Mouse (Mus musculus): ENCODE measurements around the gene Carns1. TPM values are rescaled to one million over a fixed set of nuclear protein-coding genes. Genes with fewer than 3 reads are reported as not detected.
A peak's percentile ranks its signal among the peaks of the same experiment; 100 is the strongest.
"Not testable (repeated sequence)": the region's sequence is repeated elsewhere in the genome, so short reads cannot be mapped to it uniquely, and the experiment has no call there.

Carns1 gene
- polyA plus RNA-seq, 1 experiment from 2014 or later, result 4.4 TPM

GRCm38 (mm10) chr19:4124432-4124831 lies 50.8 kb downstream of the Carns1 start:
- Histone ChIP-seq H3K9ac (no peak overlapping the region), H3K4me1 (peaks cover 35% of the 10 kb centered on the region), H3K4me3 (no peak overlapping the region), H3K27me3 (replicated peaks) (no peaks in the 10 kb centered on the region), H3K36me3 (peaks cover 21% of the 10 kb centered on the region), H3K9me3 (no peaks in the 10 kb centered on the region), H3K27ac (replicated peaks) (no peak overlapping the region), H3K4me2 (no peak overlapping the region)
- ATAC-seq (ENCODE audit: extremely low read depth, insufficient number of reproducible peaks, low FRiP score, low TSS enrichment), result no peak
- 75% methylated on average over 4 of the region's 4 CpGs for WGBS

- Histone ChIP-seq H3K4me2 (no peak overlapping the region; the same call in 1 of the 2 replicates), H3K27me3 (replicated peaks) (no peaks in the 10 kb centered on the region), H3K27ac (replicated peaks) (no peak overlapping the region), H3K9me3 (no peaks in the 10 kb centered on the region), H3K4me3 (no peak overlapping the region), H3K36me3 (peaks cover 16% of the 10 kb centered on the region), H3K9ac (no peak overlapping the region), H3K4me1 (peaks cover 33% of the 10 kb centered on the region)
- ATAC-seq (ENCODE audit: extremely low read depth, insufficient number of reproducible peaks, low FRiP score, low TSS enrichment), result no peak
- WGBS, result 76% methylated on average over 7 of the region's 7 CpGs
Observed at GRCm38 (mm10) chr19:4122411-4123370, 52.6 kb downstream of the Carns1 start.

DNA sequence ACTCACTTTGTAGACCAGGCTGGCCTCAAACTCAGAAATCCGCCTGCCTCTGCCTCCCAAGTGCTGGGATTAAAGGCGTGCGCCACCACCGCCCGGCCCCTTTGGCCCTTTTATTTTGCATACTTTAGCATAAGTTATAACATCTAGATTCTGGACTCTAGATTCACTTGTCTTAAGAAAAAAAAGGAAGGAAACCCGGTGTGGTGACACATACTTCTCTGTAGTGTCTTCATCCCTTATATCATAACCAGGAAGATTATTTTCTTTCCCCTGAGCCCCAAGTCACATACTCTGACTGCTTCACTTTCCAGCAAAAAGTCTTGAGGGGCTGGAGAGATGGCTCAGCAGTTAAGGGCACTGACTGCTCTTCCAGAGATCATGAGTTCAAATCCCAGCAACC lies 53.4 kb downstream of the Carns1 start:
- H3K27ac ChIP-seq (replicated peaks); H3K9me3 ChIP-seq; ATAC-seq (ENCODE audit: extremely low read depth, insufficient number of reproducible peaks, low FRiP score, low TSS enrichment); H3K27me3 ChIP-seq (replicated peaks): not testable (repeated sequence)
- peaks cover 25% of the 10 kb centered on the region for H3K4me1 ChIP-seq
- 0 out of 2 replicates have a peak overlapping the region, but pooled peaks have one; percentile 52 for H3K9ac ChIP-seq
- WGBS, result 55% methylated on average over 6 of the region's 6 CpGs
- H3K4me3 ChIP-seq, result peak overlapping the region; percentile 61
- peaks cover 20% of the 10 kb centered on the region for H3K36me3 ChIP-seq
- peak overlapping the region; percentile 70 for H3K4me2 ChIP-seq

- Histone ChIP-seq H3K27ac (replicated peaks) (peak overlapping the region; percentile 80), H3K36me3 (peaks cover 26% of the 10 kb centered on the region), H3K4me1 (peaks cover 18% of the 10 kb centered on the region), H3K4me3 (peak overlapping the region; percentile 61), H3K4me2 (peak overlapping the region; percentile 70), H3K9me3 (no peaks in the 10 kb centered on the region), H3K9ac (peak overlapping the region; percentile 77), H3K27me3 (replicated peaks) (no peaks in the 10 kb centered on the region)
- WGBS, result 3% methylated on average over 38 of the region's 38 CpGs
- ATAC-seq (ENCODE audit: extremely low read depth, insufficient number of reproducible peaks, low FRiP score, low TSS enrichment), result peak; percentile 70
Observed at GRCm38 (mm10) chr19:4121097-4121805, 54.0 kb downstream of the Carns1 start.

GRCm38 (mm10) chr19:4120496-4120895 lies 54.8 kb downstream of the Carns1 start:
- Histone ChIP-seq H3K4me1 (peaks cover 18% of the 10 kb centered on the region), H3K9ac (no peak overlapping the region), H3K36me3 (peaks cover 34% of the 10 kb centered on the region), H3K27ac (replicated peaks) (no peak overlapping the region), H3K27me3 (replicated peaks) (no peaks in the 10 kb centered on the region), H3K9me3 (no peaks in the 10 kb centered on the region), H3K4me2 (peak overlapping the region; percentile 70), H3K4me3 (peak overlapping the region; percentile 61)
- WGBS, result 88% methylated on average over 2 of the region's 2 CpGs
- ATAC-seq (ENCODE audit: extremely low read depth, insufficient number of reproducible peaks, low FRiP score, low TSS enrichment), result no peak

GRCm38 (mm10) chr19:4119716-4120487 lies 55.4 kb downstream of the Carns1 start:
- peak overlapping the region; percentile 70 for H3K4me2 ChIP-seq
- H3K27ac ChIP-seq (replicated peaks), result no peak overlapping the region
- 0 out of 2 replicates have a peak overlapping the region, but pooled peaks have one; percentile 61 for H3K4me3 ChIP-seq
- H3K4me1 ChIP-seq, result peaks cover 14% of the 10 kb centered on the region
- H3K27me3 ChIP-seq (replicated peaks), result no peaks in the 10 kb centered on the region
- H3K9ac ChIP-seq, result no peak overlapping the region
- WGBS, result 80% methylated on average over 6 of the region's 6 CpGs
- no peaks in the 10 kb centered on the region for H3K9me3 ChIP-seq
- H3K36me3 ChIP-seq, result peaks cover 40% of the 10 kb centered on the region
- no peak for ATAC-seq (ENCODE audit: extremely low read depth, insufficient number of reproducible peaks, low FRiP score, low TSS enrichment)

DNA sequence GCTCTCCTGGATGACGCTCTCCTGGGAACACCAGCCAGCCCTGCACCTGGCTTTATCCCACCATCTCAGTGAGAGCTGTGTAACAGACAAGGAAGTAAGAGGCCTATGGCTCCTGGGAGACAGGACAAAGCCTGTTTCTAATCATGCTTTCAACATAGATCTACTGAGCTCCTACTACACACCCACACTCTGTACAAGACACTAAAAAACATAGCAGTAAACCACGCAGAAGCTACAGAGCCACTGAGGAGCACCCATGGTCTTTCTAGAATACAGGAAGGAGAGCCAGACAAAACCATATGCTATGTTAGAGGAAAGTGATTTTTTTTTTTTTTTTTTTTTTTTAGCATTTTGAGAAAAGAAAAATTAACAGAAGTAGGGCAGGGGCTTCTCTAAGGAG lies 56.9 kb downstream of the Carns1 start:
- H3K9me3 ChIP-seq, result no peaks in the 10 kb centered on the region
- no peak overlapping the region for H3K4me3 ChIP-seq
- H3K9ac ChIP-seq, result no peak overlapping the region
- H3K27ac ChIP-seq (replicated peaks), result no peak overlapping the region
- no peaks in the 10 kb centered on the region for H3K27me3 ChIP-seq (replicated peaks)
- 88% methylated on average over 2 of the region's 2 CpGs for WGBS
- ATAC-seq (ENCODE audit: extremely low read depth, insufficient number of reproducible peaks, low FRiP score, low TSS enrichment), result no peak
- H3K36me3 ChIP-seq, result peaks cover 55% of the 10 kb centered on the region
- peaks cover 25% of the 10 kb centered on the region for H3K4me1 ChIP-seq
- no peak overlapping the region for H3K4me2 ChIP-seq

DNA sequence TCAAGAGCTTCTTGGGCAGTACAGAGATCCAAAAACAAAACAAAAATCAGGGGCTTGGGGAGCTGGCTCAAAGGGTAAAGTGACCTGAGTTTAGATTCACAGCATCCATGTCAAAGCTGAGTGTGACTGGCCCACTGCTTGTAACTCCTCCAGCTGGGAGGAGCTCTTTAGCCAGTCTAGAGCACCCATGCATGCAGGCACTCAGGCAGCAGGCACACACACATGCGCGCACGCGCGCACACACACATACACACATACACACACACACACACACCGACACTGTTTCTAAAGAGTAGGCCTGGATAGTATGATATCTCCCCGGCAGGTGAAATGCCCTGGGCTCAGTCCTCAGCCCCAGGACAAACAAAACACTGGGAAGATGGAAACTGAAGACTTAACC lies 58.3 kb downstream of the Carns1 start:
- H3K9ac ChIP-seq, result no peak overlapping the region
- H3K4me1 ChIP-seq, result peaks cover 31% of the 10 kb centered on the region
- ATAC-seq (ENCODE audit: extremely low read depth, insufficient number of reproducible peaks, low FRiP score, low TSS enrichment), result no peak
- H3K9me3 ChIP-seq, result no peaks in the 10 kb centered on the region
- H3K27ac ChIP-seq (replicated peaks), result no peak overlapping the region
- no peak overlapping the region for H3K4me2 ChIP-seq
- 95% methylated on average over 7 of the region's 7 CpGs for WGBS
- H3K36me3 ChIP-seq, result peaks cover 68% of the 10 kb centered on the region
- no peaks in the 10 kb centered on the region for H3K27me3 ChIP-seq (replicated peaks)
- no peak overlapping the region for H3K4me3 ChIP-seq

- Histone ChIP-seq H3K9me3 (no peaks in the 10 kb centered on the region), H3K36me3 (peaks cover 80% of the 10 kb centered on the region), H3K9ac (no peak overlapping the region), H3K4me3 (no peak overlapping the region), H3K27me3 (replicated peaks) (no peaks in the 10 kb centered on the region), H3K4me1 (peaks cover 25% of the 10 kb centered on the region), H3K4me2 (no peak overlapping the region), H3K27ac (replicated peaks) (no peak overlapping the region)
- no peak for ATAC-seq (ENCODE audit: extremely low read depth, insufficient number of reproducible peaks, low FRiP score, low TSS enrichment)
- 76% methylated on average over 11 of the region's 11 CpGs for WGBS
Observed at GRCm38 (mm10) chr19:4115816-4116215, 59.5 kb downstream of the Carns1 start.

DNA sequence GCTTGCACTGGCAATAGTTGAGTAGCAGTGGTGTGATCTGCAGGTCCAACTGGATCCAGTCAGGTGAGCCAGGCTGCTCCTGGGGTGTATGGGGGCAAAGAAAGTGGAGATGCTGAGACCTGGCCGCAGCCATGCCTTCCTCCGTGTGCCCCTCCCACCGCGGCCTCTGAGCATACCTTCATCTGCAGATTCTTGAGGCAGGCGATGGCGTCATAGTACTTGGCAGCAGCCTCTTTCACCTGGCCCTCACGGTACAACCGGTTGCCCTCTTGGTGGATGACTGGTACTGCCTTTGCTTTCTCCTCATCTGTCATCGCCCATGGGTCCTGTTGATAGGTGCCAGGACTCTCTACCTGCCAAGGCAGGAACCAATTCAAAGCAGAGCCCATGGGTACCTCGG lies 60.1 kb downstream of the Carns1 start:
- Histone ChIP-seq H3K36me3 (peaks cover 81% of the 10 kb centered on the region), H3K27me3 (replicated peaks) (no peaks in the 10 kb centered on the region), H3K4me2 (no peak overlapping the region), H3K4me3 (no peak overlapping the region), H3K27ac (replicated peaks) (no peak overlapping the region), H3K9ac (no peak overlapping the region), H3K4me1 (peaks cover 18% of the 10 kb centered on the region), H3K9me3 (no peaks in the 10 kb centered on the region)
- ATAC-seq (ENCODE audit: extremely low read depth, insufficient number of reproducible peaks, low FRiP score, low TSS enrichment), result no peak
- WGBS, result 86% methylated on average over 10 of the region's 10 CpGs

DNA sequence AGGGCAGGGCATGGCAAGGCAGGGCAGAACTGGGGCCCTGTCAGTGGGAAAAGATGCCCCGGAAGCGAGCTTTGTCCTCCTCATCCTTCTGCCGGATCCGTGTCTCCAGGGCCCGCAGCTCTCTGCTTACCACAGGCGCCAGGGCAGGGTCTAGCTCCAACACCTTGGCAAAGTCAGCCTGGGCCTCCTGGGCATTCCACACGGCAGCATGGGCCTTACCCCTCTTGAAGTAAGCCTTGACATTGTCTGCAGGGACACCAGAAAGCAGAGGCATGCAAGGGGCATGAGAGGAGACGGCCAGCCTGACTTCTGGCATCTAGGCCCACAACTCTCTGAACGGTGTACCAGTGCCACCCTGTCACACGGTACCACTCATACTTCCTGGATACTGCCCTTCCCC lies 60.7 kb downstream of the Carns1 start:
- Histone ChIP-seq H3K4me3 (no peak overlapping the region), H3K4me1 (peaks cover 18% of the 10 kb centered on the region), H3K27ac (replicated peaks) (no peak overlapping the region), H3K9ac (no peak overlapping the region), H3K4me2 (no peak overlapping the region), H3K27me3 (replicated peaks) (no peaks in the 10 kb centered on the region), H3K9me3 (no peaks in the 10 kb centered on the region), H3K36me3 (peaks cover 81% of the 10 kb centered on the region)
- 86% methylated on average over 10 of the region's 10 CpGs for WGBS
- ATAC-seq (ENCODE audit: extremely low read depth, insufficient number of reproducible peaks, low FRiP score, low TSS enrichment), result no peak
